Comparison of ENCODE assay signal across 8 mouse cellular contexts in genomic region chr17:72603886-72604609, GRCm38 (mm10). TPM values are rescaled to one million over a fixed set of nuclear protein-coding genes. Genes with fewer than 3 reads are reported as not detected.
DNase-seq lines count a peak whose midpoint lies in the region; ATAC-seq and TF ChIP-seq lines count a peak whose summit lies in the region.

No protein-coding gene starts in this region.

- no peaks in the 10 kb centered on the region for H3K36me3 ChIP-seq in hindbrain, embryonic 16.5 days (ENCODE audit: control insufficient read depth, insufficient read depth, low read length)
- H3K36me3 ChIP-seq in midbrain, postnatal 0 days (ENCODE audit: insufficient read depth, low read length) = no peaks in the 10 kb centered on the region

- peak overlapping the region; percentile 76 for H3K4me2 ChIP-seq in hindbrain, embryonic 16.5 days (ENCODE audit: low read length)
- peak overlapping the region; percentile 89 for H3K4me2 ChIP-seq in midbrain, postnatal 0 days (ENCODE audit: low read depth, low read length, poor library complexity, severe bottlenecking)

- no peaks in the 10 kb centered on the region for H3K9me3 ChIP-seq in hindbrain, embryonic 16.5 days (ENCODE audit: control insufficient read depth, low read length)
- H3K9me3 ChIP-seq in midbrain, postnatal 0 days (ENCODE audit: low read length) = no peaks in the 10 kb centered on the region

- peaks cover 15% of the 10 kb centered on the region for H3K4me1 ChIP-seq in hindbrain, embryonic 16.5 days (ENCODE audit: control insufficient read depth, insufficient read depth, low read depth, low read length)
- no peaks in the 10 kb centered on the region for H3K4me1 ChIP-seq in midbrain, postnatal 0 days (ENCODE audit: insufficient read depth, low read length)

- ATAC-seq in hindbrain, embryonic 16.5 days = peak; percentile 79
- peak; percentile 56 for ATAC-seq in midbrain, postnatal 0 days (ENCODE audit: low FRiP score)
- no peak for ATAC-seq in monocyte, adult 5-6 weeks (replicated peaks; ENCODE audit: insufficient number of reproducible peaks, low FRiP score, low TSS enrichment, poor library complexity, severe bottlenecking)

- H3K4me3 ChIP-seq in hindbrain, embryonic 16.5 days (ENCODE audit: low read length) = peak overlapping the region; percentile 68
- H3K4me3 ChIP-seq in midbrain, postnatal 0 days (ENCODE audit: low read depth, low read length) = peak overlapping the region; percentile 64

- peak; percentile 9 for DNase-seq in embryo, embryonic 10.5 days (ENCODE audit: low spot score)
- DNase-seq in embryo, embryonic 11 days = no peak
- DNase-seq in ovary, postnatal 14 days (ENCODE audit: low spot score) = peak; percentile 0
- DNase-seq in ovary, postnatal 10 days (ENCODE audit: low spot score) = no peak
- DNase-seq in midbrain, postnatal 0 days (ENCODE audit: low spot score) = no peak
- no peak for DNase-seq in spleen, postnatal 36 days (ENCODE audit: low spot score in 2 of 2)

- 3% methylated on average over 51 of the region's 51 CpGs for WGBS in hindbrain, embryonic 16.5 days
- WGBS in midbrain, postnatal 0 days = under 1% methylated on average over 51 of the region's 51 CpGs

- no peak overlapping the region for H3K27ac ChIP-seq in hindbrain, embryonic 16.5 days (ENCODE audit: low read depth, low read length)
- no peak overlapping the region for H3K27ac ChIP-seq in midbrain, postnatal 0 days (ENCODE audit: low read depth, low read length)

- H3K27me3 ChIP-seq in hindbrain, embryonic 16.5 days (replicated peaks; ENCODE audit: control insufficient read depth, insufficient read depth, low read length) = no peaks in the 10 kb centered on the region
- H3K27me3 ChIP-seq in midbrain, postnatal 0 days (ENCODE audit: insufficient read depth, low read length) = 0 out of 2 replicates have a peak, but pooled peaks cover 6% of the 10 kb centered on the region

- TF ChIP-seq CTCF in midbrain, postnatal 0 days (IDR thresholded peaks at IDR 0.05) = no peak; the same call in 1 of the 2 replicates

- peak overlapping the region; percentile 59 for H3K9ac ChIP-seq in hindbrain, embryonic 16.5 days (ENCODE audit: low read depth, low read length)
- H3K9ac ChIP-seq in midbrain, postnatal 0 days (replicated peaks; ENCODE audit: low read length, poor library complexity, severe bottlenecking) = peak overlapping the region; percentile 55

RNA-seq across cellular contexts. Expression of gene Alk, which starts 0.4 kb away (rescaled TPM):
- 4.9 and 6.4 TPM in 2 replicates for polyA plus RNA-seq in hindbrain, embryonic 16.5 days (2015; fragmentation: Nextera tagmentation; extraction: Ambion mirVana)
- 17.6 and 33.0 TPM in 2 replicates for total RNA-seq in midbrain, postnatal 0 days (2014; rRNA removed)
- 3.6 and 5.2 TPM in 2 replicates for polyA plus RNA-seq in midbrain, postnatal 0 days (2015; fragmentation: Nextera tagmentation; extraction: Ambion mirVana)
- not detected in 3 replicates for total RNA-seq in monocyte, adult 5-6 weeks (2017)

Comparison
In these comparisons a context has a peak if more than half of its experiments do, and no peak if none do; other contexts are left out.
1. DNase-seq: peak in embryo, embryonic 10.5 days (single experiment) and ovary, postnatal 14 days (single experiment); none in embryo, embryonic 11 days (single experiment), ovary, postnatal 10 days (single experiment), midbrain, postnatal 0 days (single experiment) and spleen, postnatal 36 days (0 of 2).
2. RNA of gene Alk, which starts 0.4 kb away (total RNA-seq): 17.6 to 33.0 TPM in midbrain, postnatal 0 days; not detected in monocyte, adult 5-6 weeks; every median in the first group is over 10 times any median in the second.